Mouse (Mus musculus): Measurements from ENCODE around the gene Plce1. TPM values are rescaled to one million over a fixed set of nuclear protein-coding genes. Genes with fewer than 3 reads are reported as not detected.
"Not testable (repeated sequence)": the region's sequence is repeated elsewhere in the genome, so short reads cannot be mapped to it uniquely, and the experiment has no call there.

Gene Plce1
- polyA plus RNA-seq, 1 experiment from 2014 or later, result 3.9 TPM

DNA sequence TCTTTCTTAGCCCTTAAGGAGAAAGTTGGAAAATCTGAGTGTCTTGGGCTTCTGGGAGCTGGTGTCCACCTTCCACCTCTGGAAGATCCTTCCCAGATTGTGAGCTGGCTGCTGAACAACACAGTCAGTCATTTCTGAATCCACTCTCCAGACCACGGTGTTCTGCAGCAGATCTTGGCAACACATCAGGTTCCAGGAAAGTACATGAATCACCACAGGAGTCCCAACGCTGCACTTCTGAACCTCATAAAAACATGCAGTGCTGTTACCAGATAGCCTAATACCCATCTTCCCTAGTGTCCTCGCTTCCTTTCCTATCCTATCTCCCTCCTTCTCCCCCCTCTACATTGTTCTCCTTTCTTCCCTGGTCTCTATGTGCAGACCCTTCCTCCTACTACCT, 74.5 kb downstream of the Plce1 start:
- Histone ChIP-seq H3K27ac (ENCODE audit: low read depth, low read length) (no peak overlapping the region), H3K9me3 (ENCODE audit: control insufficient read depth, low read length) (no peaks in the 10 kb centered on the region), H3K27me3 (ENCODE audit: control insufficient read depth, insufficient read depth, low read length) (no peaks in the 10 kb centered on the region), H3K4me2 (ENCODE audit: low read depth, low read length) (no peak overlapping the region), H3K4me3 (ENCODE audit: low read depth, low read length) (no peak overlapping the region), H3K36me3 (ENCODE audit: control insufficient read depth, insufficient read depth, low read length) (no peaks in the 10 kb centered on the region), H3K4me1 (ENCODE audit: control insufficient read depth, insufficient read depth, low read length) (no peaks in the 10 kb centered on the region), H3K9ac (replicated peaks; ENCODE audit: low read depth, low read length) (no peak overlapping the region)
- no peak for ATAC-seq (ENCODE audit: low read depth)
- 75% methylated on average over 3 of the region's 3 CpGs for WGBS

DNA sequence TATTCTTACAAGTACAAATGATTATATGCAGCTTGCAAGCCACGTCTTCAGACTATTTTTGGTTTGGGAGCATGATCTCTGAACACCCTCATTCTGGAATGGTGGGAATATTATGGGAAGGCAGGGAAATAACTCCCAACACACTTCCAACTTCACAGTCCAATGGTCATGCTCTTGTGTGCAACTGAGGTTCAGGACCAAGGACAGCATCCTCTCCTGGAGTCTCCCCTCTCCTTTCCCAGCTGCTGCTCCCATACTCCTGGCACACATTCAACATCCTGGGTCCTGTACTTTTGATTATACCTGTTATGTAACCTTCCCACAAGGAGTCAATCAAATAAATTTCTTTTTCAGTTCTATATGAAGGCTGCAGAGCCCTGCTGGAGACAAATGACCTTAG, 77.9 kb downstream of the Plce1 start:
- H3K4me2 ChIP-seq (ENCODE audit: low read depth, low read length), result no peak overlapping the region
- WGBS, result 70% methylated on average over 1 of the region's 1 CpGs
- no peak overlapping the region for H3K27ac ChIP-seq (ENCODE audit: low read depth, low read length)
- H3K4me1 ChIP-seq (ENCODE audit: control insufficient read depth, insufficient read depth, low read length), result no peaks in the 10 kb centered on the region
- no peaks in the 10 kb centered on the region for H3K36me3 ChIP-seq (ENCODE audit: control insufficient read depth, insufficient read depth, low read length)
- H3K9me3 ChIP-seq (ENCODE audit: control insufficient read depth, low read length), result no peaks in the 10 kb centered on the region
- H3K4me3 ChIP-seq (ENCODE audit: low read depth, low read length), result no peak overlapping the region
- no peak for ATAC-seq (ENCODE audit: low read depth)
- no peaks in the 10 kb centered on the region for H3K27me3 ChIP-seq (ENCODE audit: control insufficient read depth, insufficient read depth, low read length)
- no peak overlapping the region for H3K9ac ChIP-seq (replicated peaks; ENCODE audit: low read depth, low read length)

DNA sequence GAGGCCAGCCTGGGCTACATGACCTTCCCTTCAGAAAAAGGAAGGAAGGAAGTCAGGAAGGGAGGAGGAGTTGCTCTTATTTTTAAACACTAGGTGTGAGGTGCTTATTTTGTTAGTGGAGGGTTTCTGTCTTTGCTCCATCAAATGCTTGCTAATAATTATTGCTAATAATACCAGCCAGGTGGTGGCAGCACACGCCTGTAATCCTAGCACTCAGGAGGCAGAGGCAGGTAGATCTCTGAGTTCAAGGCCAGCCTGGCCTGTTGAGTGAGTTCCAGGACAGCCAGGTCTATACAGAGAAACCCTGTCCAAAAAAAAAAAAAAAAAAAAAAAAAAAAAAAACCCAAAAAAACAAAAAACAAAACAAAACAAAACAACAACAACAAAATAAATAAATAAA, 81.0 kb downstream of the Plce1 start:
- not testable (repeated sequence) for H3K27ac ChIP-seq (ENCODE audit: low read depth, low read length); H3K4me3 ChIP-seq (ENCODE audit: low read depth, low read length); H3K9ac ChIP-seq (replicated peaks; ENCODE audit: low read depth, low read length); H3K4me1 ChIP-seq (ENCODE audit: control insufficient read depth, insufficient read depth, low read length); H3K9me3 ChIP-seq (ENCODE audit: control insufficient read depth, low read length); H3K27me3 ChIP-seq (ENCODE audit: control insufficient read depth, insufficient read depth, low read length); H3K36me3 ChIP-seq (ENCODE audit: control insufficient read depth, insufficient read depth, low read length); H3K4me2 ChIP-seq (ENCODE audit: low read depth, low read length); ATAC-seq (ENCODE audit: low read depth)
- 100% methylated on average over 1 of the region's 1 CpGs for WGBS

DNA sequence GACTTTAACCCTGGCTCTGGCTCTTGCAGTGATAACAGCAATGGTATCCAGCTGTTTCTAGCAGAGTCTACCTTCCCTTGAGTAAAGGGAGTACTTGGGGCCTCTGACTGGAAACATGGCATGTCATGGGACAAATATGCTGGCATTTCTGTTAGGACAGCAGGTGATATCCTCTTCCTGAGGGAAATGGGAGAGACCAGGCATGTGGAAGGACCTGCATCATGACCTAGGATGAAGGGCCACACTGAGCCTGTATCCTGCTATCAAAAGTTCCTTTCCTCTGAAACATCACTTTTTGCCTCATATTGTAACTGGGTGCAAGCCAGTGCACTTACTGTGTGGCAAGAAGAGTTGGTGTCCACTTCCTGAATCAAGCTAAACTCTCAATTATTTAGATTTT, 85.2 kb downstream of the Plce1 start:
- Histone ChIP-seq H3K36me3 (ENCODE audit: control insufficient read depth, insufficient read depth, low read length) (no peaks in the 10 kb centered on the region), H3K27ac (ENCODE audit: low read depth, low read length) (no peak overlapping the region), H3K4me3 (ENCODE audit: low read depth, low read length) (no peak overlapping the region), H3K9ac (replicated peaks; ENCODE audit: low read depth, low read length) (no peak overlapping the region), H3K4me1 (ENCODE audit: control insufficient read depth, insufficient read depth, low read length) (peaks cover 3% of the 10 kb centered on the region; the same call in 1 of the 2 replicates), H3K4me2 (ENCODE audit: low read depth, low read length) (no peak overlapping the region), H3K27me3 (ENCODE audit: control insufficient read depth, insufficient read depth, low read length) (no peaks in the 10 kb centered on the region), H3K9me3 (ENCODE audit: control insufficient read depth, low read length) (no peaks in the 10 kb centered on the region)
- ATAC-seq (ENCODE audit: low read depth), result 0 out of 2 replicates have a peak, but pooled peaks have one; percentile 10

DNA sequence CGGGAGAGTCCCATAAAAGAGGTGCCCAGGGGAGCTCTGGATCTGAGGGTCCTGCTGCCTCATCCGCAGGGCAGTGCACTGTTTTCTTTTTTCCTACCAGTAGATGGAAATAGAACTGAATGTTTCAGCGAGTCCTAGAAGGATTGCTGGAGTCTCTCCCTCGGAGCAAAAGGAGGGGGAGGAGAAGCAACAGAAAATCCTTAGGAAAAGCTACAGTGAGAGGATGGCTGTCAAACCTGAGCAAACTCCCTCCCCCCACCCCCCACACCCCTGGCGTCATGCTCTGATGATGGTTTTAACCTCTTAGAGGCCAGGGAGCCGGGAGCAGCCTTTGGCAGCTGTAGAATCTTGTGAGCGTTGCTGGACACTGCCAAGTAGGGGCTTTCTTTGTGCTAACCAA, 85.8 kb downstream of the Plce1 start:
- Histone ChIP-seq H3K36me3 (ENCODE audit: control insufficient read depth, insufficient read depth, low read length) (no peaks in the 10 kb centered on the region), H3K27ac (ENCODE audit: low read depth, low read length) (no peak overlapping the region), H3K4me1 (ENCODE audit: control insufficient read depth, insufficient read depth, low read length) (peaks cover 3% of the 10 kb centered on the region; the same call in 1 of the 2 replicates), H3K4me3 (ENCODE audit: low read depth, low read length) (no peak overlapping the region), H3K27me3 (ENCODE audit: control insufficient read depth, insufficient read depth, low read length) (no peaks in the 10 kb centered on the region), H3K4me2 (ENCODE audit: low read depth, low read length) (peak overlapping the region; percentile 16), H3K9ac (replicated peaks; ENCODE audit: low read depth, low read length) (no peak overlapping the region), H3K9me3 (ENCODE audit: control insufficient read depth, low read length) (no peaks in the 10 kb centered on the region)
- WGBS, result 17% methylated on average over 7 of the region's 7 CpGs
- ATAC-seq (ENCODE audit: low read depth), result peak; percentile 82

DNA sequence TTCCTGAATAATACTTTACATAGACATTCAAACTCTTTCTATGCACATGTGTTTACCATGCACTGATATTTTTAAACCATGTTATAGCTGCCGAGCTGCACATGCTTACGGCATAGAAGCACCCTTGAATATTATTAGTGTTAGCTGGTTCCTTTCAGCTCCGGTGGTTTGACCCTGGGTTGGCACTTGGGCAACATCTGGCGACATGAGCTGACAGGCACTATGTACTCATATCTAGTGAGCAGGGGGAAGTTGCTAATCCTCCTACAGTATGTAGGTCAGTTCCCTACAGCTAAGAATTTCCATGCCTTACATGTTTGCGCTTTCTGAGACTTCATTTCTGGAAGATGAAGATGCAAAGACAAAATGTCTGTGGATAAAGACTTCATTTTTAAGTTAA, 86.4 kb downstream of the Plce1 start:
- Histone ChIP-seq H3K9ac (replicated peaks; ENCODE audit: low read depth, low read length) (no peak overlapping the region), H3K4me3 (ENCODE audit: low read depth, low read length) (no peak overlapping the region), H3K4me2 (ENCODE audit: low read depth, low read length) (no peak overlapping the region), H3K27me3 (ENCODE audit: control insufficient read depth, insufficient read depth, low read length) (no peaks in the 10 kb centered on the region), H3K4me1 (ENCODE audit: control insufficient read depth, insufficient read depth, low read length) (peaks cover 3% of the 10 kb centered on the region; the same call in 1 of the 2 replicates), H3K27ac (ENCODE audit: low read depth, low read length) (no peak overlapping the region), H3K9me3 (ENCODE audit: control insufficient read depth, low read length) (no peaks in the 10 kb centered on the region), H3K36me3 (ENCODE audit: control insufficient read depth, insufficient read depth, low read length) (no peaks in the 10 kb centered on the region)
- WGBS, result 70% methylated on average over 5 of the region's 5 CpGs
- no peak for ATAC-seq (ENCODE audit: low read depth)

DNA sequence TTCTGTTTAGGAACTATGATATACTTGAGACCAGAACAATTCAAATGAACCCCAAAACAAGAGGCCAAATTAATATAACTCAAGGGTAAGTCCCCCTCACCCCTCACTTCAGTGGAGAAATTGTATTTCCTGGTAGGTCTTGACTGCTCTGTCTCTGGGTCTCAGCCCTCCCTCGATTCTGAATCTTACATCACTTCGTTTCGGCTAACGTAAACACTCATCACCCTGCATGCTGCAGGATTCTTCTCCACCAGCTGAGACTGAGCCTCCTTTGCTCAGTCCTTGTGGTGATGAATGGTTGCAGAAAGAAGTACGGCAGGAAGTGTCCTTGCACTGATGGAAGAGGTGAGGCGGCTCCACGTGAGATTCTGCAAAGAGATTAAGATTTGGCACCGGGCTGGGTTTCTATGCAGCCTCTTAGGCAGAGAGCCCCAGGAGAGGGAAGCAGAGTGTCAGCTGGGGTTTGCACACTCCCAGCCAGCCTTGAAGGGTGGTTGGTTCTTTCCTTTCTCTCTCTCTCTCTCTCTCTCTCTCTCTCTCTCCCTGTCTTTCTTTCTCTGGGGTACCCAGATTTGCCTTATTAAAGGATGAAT, 97.7 kb downstream of the Plce1 start:
- H3K9me3 ChIP-seq (ENCODE audit: control insufficient read depth, low read length), result no peaks in the 10 kb centered on the region
- no peak for ATAC-seq (ENCODE audit: low read depth)
- no peak overlapping the region for H3K27ac ChIP-seq (ENCODE audit: low read depth, low read length)
- H3K4me1 ChIP-seq (ENCODE audit: control insufficient read depth, insufficient read depth, low read length), result no peaks in the 10 kb centered on the region
- H3K4me2 ChIP-seq (ENCODE audit: low read depth, low read length), result no peak overlapping the region
- no peaks in the 10 kb centered on the region for H3K36me3 ChIP-seq (ENCODE audit: control insufficient read depth, insufficient read depth, low read length)
- no peak overlapping the region for H3K9ac ChIP-seq (replicated peaks; ENCODE audit: low read depth, low read length)
- H3K4me3 ChIP-seq (ENCODE audit: low read depth, low read length), result no peak overlapping the region
- H3K27me3 ChIP-seq (ENCODE audit: control insufficient read depth, insufficient read depth, low read length), result no peaks in the 10 kb centered on the region
- 63% methylated on average over 8 of the region's 8 CpGs for WGBS

DNA sequence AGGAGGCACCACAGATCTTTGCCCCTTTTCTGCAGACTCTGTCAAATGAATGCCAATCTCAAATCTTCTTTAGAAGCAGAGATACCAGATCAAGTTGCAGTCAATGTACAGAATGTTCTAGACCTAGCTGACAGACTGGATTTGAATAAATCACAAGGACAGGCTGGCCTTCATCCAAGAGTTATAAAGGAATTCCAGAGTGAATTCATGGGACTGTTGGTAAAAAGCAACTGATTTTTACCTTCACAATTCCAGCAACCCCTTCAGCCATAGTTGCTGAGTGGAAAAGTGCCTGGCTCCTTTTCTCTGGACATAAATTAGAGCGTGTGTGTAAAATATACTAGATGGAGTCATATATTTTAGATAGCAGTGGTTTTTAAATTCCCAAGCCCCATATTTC, 102.0 kb downstream of the Plce1 start:
- ATAC-seq (ENCODE audit: low read depth), result no peak
- 93% methylated on average over 1 of the region's 1 CpGs for WGBS
- H3K4me3 ChIP-seq (ENCODE audit: low read depth, low read length), result no peak overlapping the region

DNA sequence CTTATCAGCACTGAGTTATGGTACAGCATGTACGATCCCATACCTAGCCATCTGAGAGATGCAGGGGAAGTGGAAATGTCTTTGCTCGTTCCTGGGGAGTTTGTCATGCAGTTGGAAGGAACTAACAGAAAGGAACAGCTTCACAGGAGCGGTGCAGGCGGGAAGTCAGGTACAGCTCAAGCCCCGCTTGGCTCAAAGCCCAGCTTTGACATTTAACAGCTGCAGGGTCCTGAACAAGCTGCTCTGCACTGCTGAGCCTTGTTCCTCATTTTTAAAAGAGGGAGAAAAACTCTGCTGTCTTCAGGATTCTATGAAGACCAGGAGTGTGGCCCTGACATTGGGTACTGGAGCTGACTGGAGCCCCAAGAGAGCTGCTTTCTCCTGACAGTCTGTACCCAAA, 106.7 kb downstream of the Plce1 start:
- H3K27ac ChIP-seq (ENCODE audit: low read depth, low read length), result no peak overlapping the region
- 67% methylated on average over 5 of the region's 5 CpGs for WGBS
- ATAC-seq (ENCODE audit: low read depth), result no peak

More for the DNA sequence above, 102.0 kb downstream of the Plce1 start:
- Histone ChIP-seq H3K36me3 (ENCODE audit: control insufficient read depth, insufficient read depth, low read length) (no peaks in the 10 kb centered on the region), H3K4me2 (ENCODE audit: low read depth, low read length) (no peak overlapping the region), H3K27me3 (ENCODE audit: control insufficient read depth, insufficient read depth, low read length) (no peaks in the 10 kb centered on the region), H3K4me1 (ENCODE audit: control insufficient read depth, insufficient read depth, low read length) (peaks cover 2% of the 10 kb centered on the region; the same call in 1 of the 2 replicates), H3K27ac (ENCODE audit: low read depth, low read length) (no peak overlapping the region), H3K9me3 (ENCODE audit: control insufficient read depth, low read length) (no peaks in the 10 kb centered on the region), H3K9ac (replicated peaks; ENCODE audit: low read depth, low read length) (no peak overlapping the region)

More for the DNA sequence above, 106.7 kb downstream of the Plce1 start:
- Histone ChIP-seq H3K4me3 (ENCODE audit: low read depth, low read length) (no peak overlapping the region), H3K4me2 (ENCODE audit: low read depth, low read length) (no peak overlapping the region), H3K4me1 (ENCODE audit: control insufficient read depth, insufficient read depth, low read length) (peaks cover 2% of the 10 kb centered on the region; the same call in 1 of the 2 replicates), H3K36me3 (ENCODE audit: control insufficient read depth, insufficient read depth, low read length) (no peaks in the 10 kb centered on the region), H3K9me3 (ENCODE audit: control insufficient read depth, low read length) (no peaks in the 10 kb centered on the region), H3K27me3 (ENCODE audit: control insufficient read depth, insufficient read depth, low read length) (no peaks in the 10 kb centered on the region), H3K9ac (replicated peaks; ENCODE audit: low read depth, low read length) (no peak overlapping the region)

Data from neural tube, embryonic 14.5 days (tissue).